Comparison of ENCODE assay signal across 10 mouse cellular contexts in genomic region chr1:184065589-184066361, GRCm38 (mm10). TPM values are rescaled to one million over a fixed set of nuclear protein-coding genes. Genes with fewer than 3 reads are reported as not detected.
A peak's percentile ranks its signal among the peaks of the same experiment; 100 is the strongest.
DNase-seq lines count a peak whose midpoint lies in the region; ATAC-seq and TF ChIP-seq lines count a peak whose summit lies in the region.
"Had no signal": no experiment of that assay in that cellular context is flagged by ENCODE, and none has a peak within 500 bp of the region (broad histone marks: within the 10 kb centered on the region; RNA-seq: fewer than 3 reads in every experiment).

No protein-coding gene starts in this region.

- no peak overlapping the region for H3K4me2 ChIP-seq in liver, postnatal 0 days (ENCODE audit: low read depth, low read length)
- H3K4me2 ChIP-seq in liver, embryonic 12.5 days: no peak overlapping the region
- H3K4me2 ChIP-seq in hindbrain, embryonic 14.5 days (replicated peaks): no peak overlapping the region
- H3K4me2 ChIP-seq in neural tube, embryonic 13.5 days: no peak overlapping the region
- H3K4me2 ChIP-seq: lung, embryonic 15.5 days had no signal

- DNase-seq in liver, postnatal 0 days: no peak
- peak; percentile 46 for DNase-seq in embryo, embryonic 10.5 days (ENCODE audit: low spot score)
- peak; percentile 50 for DNase-seq in hindbrain, embryonic 14.5 days (ENCODE audit: low spot score)
- DNase-seq in c-Kit-positive CD71-positive TER-119-positive erythroid progenitor cells, embryonic 14.5 days (ENCODE audit: low spot score): no peak
- DNase-seq in spleen, adult 18-20 months: no peak
- no peak for DNase-seq in right cerebral cortex, postnatal 14 days

- 80% methylated on average over 13 of the region's 13 CpGs for WGBS in liver, postnatal 0 days (ENCODE audit: insufficient replicate concordance)
- 81% methylated on average over 13 of the region's 13 CpGs for WGBS in liver, embryonic 12.5 days (ENCODE audit: insufficient replicate concordance)
- 51% methylated on average over 13 of the region's 13 CpGs for WGBS in hindbrain, embryonic 14.5 days
- 61% methylated on average over 13 of the region's 13 CpGs for WGBS in neural tube, embryonic 13.5 days

- H3K9me3 ChIP-seq in liver, postnatal 0 days (ENCODE audit: low read length): no peaks in the 10 kb centered on the region
- H3K9me3 ChIP-seq in liver, embryonic 12.5 days (replicated peaks): no peaks in the 10 kb centered on the region
- no peaks in the 10 kb centered on the region for H3K9me3 ChIP-seq in hindbrain, embryonic 14.5 days (ENCODE audit: control insufficient read depth, low read length)
- no peaks in the 10 kb centered on the region for H3K9me3 ChIP-seq in neural tube, embryonic 13.5 days
- H3K9me3 ChIP-seq: lung, embryonic 15.5 days had no signal

- no peak overlapping the region for H3K9ac ChIP-seq in liver, postnatal 0 days (replicated peaks)
- no peak overlapping the region for H3K9ac ChIP-seq in liver, embryonic 12.5 days
- no peak overlapping the region for H3K9ac ChIP-seq in hindbrain, embryonic 14.5 days
- no peak overlapping the region for H3K9ac ChIP-seq in neural tube, embryonic 13.5 days
- H3K9ac ChIP-seq: lung, embryonic 15.5 days had no signal

- H3K4me3 ChIP-seq in liver, postnatal 0 days (ENCODE audit: low read depth, low read length): no peak overlapping the region
- no peak overlapping the region for H3K4me3 ChIP-seq in liver, embryonic 12.5 days
- H3K4me3 ChIP-seq in hindbrain, embryonic 14.5 days (replicated peaks; ENCODE audit: low read length): no peak overlapping the region
- no peak overlapping the region for H3K4me3 ChIP-seq in neural tube, embryonic 13.5 days
- H3K4me3 ChIP-seq: lung, embryonic 15.5 days had no signal

- ATAC-seq in liver, postnatal 0 days: peak; percentile 48; the same call in 1 of the 2 replicates
- no peak for ATAC-seq in liver, embryonic 12.5 days
- peak; percentile 78 for ATAC-seq in hindbrain, embryonic 14.5 days (ENCODE audit: low FRiP score)
- ATAC-seq in neural tube, embryonic 13.5 days (ENCODE audit: low read depth): peak; percentile 89
- ATAC-seq: Patski had no signal

- no peak for TF ChIP-seq EP300 in liver, postnatal 0 days (IDR thresholded peaks at IDR 0.05; ENCODE audit: low read depth)

- no peak overlapping the region for H3K27ac ChIP-seq in liver, postnatal 0 days (ENCODE audit: low read depth)
- H3K27ac ChIP-seq in liver, embryonic 12.5 days: no peak overlapping the region
- peak overlapping the region; percentile 33; the same call in 1 of the 2 replicates for H3K27ac ChIP-seq in hindbrain, embryonic 14.5 days
- peak overlapping the region; percentile 35 for H3K27ac ChIP-seq in neural tube, embryonic 13.5 days (replicated peaks)
- H3K27ac ChIP-seq: lung, embryonic 15.5 days had no signal

- TF ChIP-seq CTCF in liver, postnatal 0 days (IDR thresholded peaks at IDR 0.05; ENCODE audit: low read depth): no peak

- H3K36me3 ChIP-seq in liver, postnatal 0 days (replicated peaks; ENCODE audit: insufficient read depth, low read length): peaks cover 6% of the 10 kb centered on the region
- peaks cover 10% of the 10 kb centered on the region for H3K36me3 ChIP-seq in liver, embryonic 12.5 days
- H3K36me3 ChIP-seq in hindbrain, embryonic 14.5 days (replicated peaks; ENCODE audit: control insufficient read depth, insufficient read depth): no peaks in the 10 kb centered on the region
- H3K36me3 ChIP-seq in neural tube, embryonic 13.5 days: peaks cover 15% of the 10 kb centered on the region
- H3K36me3 ChIP-seq: lung, embryonic 15.5 days had no signal

- H3K27me3 ChIP-seq in liver, postnatal 0 days (ENCODE audit: insufficient read depth, low read length): no peaks in the 10 kb centered on the region
- no peaks in the 10 kb centered on the region for H3K27me3 ChIP-seq in liver, embryonic 12.5 days (replicated peaks)
- H3K27me3 ChIP-seq in hindbrain, embryonic 14.5 days (ENCODE audit: control insufficient read depth, insufficient read depth, low read length): no peaks in the 10 kb centered on the region
- H3K27me3 ChIP-seq in neural tube, embryonic 13.5 days: no peaks in the 10 kb centered on the region
- H3K27me3 ChIP-seq: lung, embryonic 15.5 days; Patski had no signal

- peaks cover 15% of the 10 kb centered on the region for H3K4me1 ChIP-seq in liver, postnatal 0 days (ENCODE audit: insufficient read depth)
- H3K4me1 ChIP-seq in liver, embryonic 12.5 days: peaks cover 12% of the 10 kb centered on the region
- H3K4me1 ChIP-seq in hindbrain, embryonic 14.5 days (replicated peaks; ENCODE audit: control insufficient read depth, insufficient read depth, low read length): peaks cover 7% of the 10 kb centered on the region; the same call in 1 of the 2 replicates
- peaks cover 20% of the 10 kb centered on the region for H3K4me1 ChIP-seq in neural tube, embryonic 13.5 days (replicated peaks)

RNA-seq across cellular contexts. Expression of gene 1700056E22Rik, which starts 31.7 kb away (rescaled TPM):
- polyA plus RNA-seq in liver, postnatal 0 days (2015; fragmentation: Nextera tagmentation; extraction: Ambion mirVana): 2.0 and 2.4 TPM in 2 replicates
- 0.85 and 0.98 TPM in 2 replicates for polyA plus RNA-seq in liver, embryonic 12.5 days (2016; fragmentation: Nextera tagmentation; extraction: Ambion mirVana)
- 0.37 and 0.75 TPM in 2 replicates for polyA plus RNA-seq in hindbrain, embryonic 14.5 days (2014; fragmentation: Nextera tagmentation; extraction: Ambion mirVana)
- 0.76 and 0.89 TPM in 2 replicates for polyA plus RNA-seq in neural tube, embryonic 13.5 days (2015; fragmentation: Nextera tagmentation; extraction: Ambion mirVana)

RNA-seq across cellular contexts. Expression of gene Dusp10, which starts 52.7 kb away (rescaled TPM):
- 2.6 and 2.7 TPM in 2 replicates for polyA plus RNA-seq in liver, postnatal 0 days (2015; fragmentation: Nextera tagmentation; extraction: Ambion mirVana)
- polyA plus RNA-seq in liver, embryonic 12.5 days (2016; fragmentation: Nextera tagmentation; extraction: Ambion mirVana): 3.8 and 4.1 TPM in 2 replicates
- 4.4 and 5.2 TPM in 2 replicates for polyA plus RNA-seq in hindbrain, embryonic 14.5 days (2014; fragmentation: Nextera tagmentation; extraction: Ambion mirVana)
- polyA plus RNA-seq in neural tube, embryonic 13.5 days (2015; fragmentation: Nextera tagmentation; extraction: Ambion mirVana): 6.7 and 6.8 TPM in 2 replicates

Comparison
In these comparisons a context has a peak if more than half of its experiments do, and no peak if none do; other contexts are left out.
1. DNase-seq: peak in embryo, embryonic 10.5 days (single experiment) and hindbrain, embryonic 14.5 days (single experiment); none in liver, postnatal 0 days (single experiment), c-Kit-positive CD71-positive TER-119-positive erythroid progenitor cells, embryonic 14.5 days (single experiment), spleen, adult 18-20 months (0 of 2) and right cerebral cortex, postnatal 14 days (single experiment).
2. H3K27ac ChIP-seq: peak in hindbrain, embryonic 14.5 days (single experiment) and neural tube, embryonic 13.5 days (single experiment); none in liver, postnatal 0 days (single experiment) and liver, embryonic 12.5 days (single experiment).